Mouse (Mus musculus): ENCODE data around the gene Zfp2. TPM values are rescaled to one million over a fixed set of nuclear protein-coding genes. Genes with fewer than 3 reads are reported as not detected.

Zfp2 gene
- total RNA-seq, 4 experiments from 2014 or later, result 24.2 to 28.2 (median 25.6) TPM

DNA sequence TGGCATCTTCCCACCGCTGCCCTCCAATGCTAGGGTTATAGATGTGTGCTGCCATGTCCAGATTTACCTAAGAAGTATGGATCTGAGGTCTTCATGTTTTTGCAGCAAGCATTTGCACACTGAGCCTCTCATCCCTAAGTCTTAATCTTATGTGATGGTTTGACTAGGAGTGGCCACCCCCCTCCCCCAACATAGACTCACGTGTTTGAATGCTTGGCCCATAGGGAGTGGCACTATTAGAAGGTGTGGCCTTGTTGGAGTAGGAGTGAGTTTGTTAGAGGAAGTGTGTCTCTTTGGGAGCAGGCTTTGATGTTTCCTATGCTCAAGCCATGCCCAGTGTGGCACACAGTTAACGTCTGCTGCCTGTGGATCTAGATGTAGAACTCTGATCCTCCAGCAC, 37.3 kb downstream of the Zfp2 start:
- no peak for DNase-seq (ENCODE audit: low spot score in 2 of 2)

DNA sequence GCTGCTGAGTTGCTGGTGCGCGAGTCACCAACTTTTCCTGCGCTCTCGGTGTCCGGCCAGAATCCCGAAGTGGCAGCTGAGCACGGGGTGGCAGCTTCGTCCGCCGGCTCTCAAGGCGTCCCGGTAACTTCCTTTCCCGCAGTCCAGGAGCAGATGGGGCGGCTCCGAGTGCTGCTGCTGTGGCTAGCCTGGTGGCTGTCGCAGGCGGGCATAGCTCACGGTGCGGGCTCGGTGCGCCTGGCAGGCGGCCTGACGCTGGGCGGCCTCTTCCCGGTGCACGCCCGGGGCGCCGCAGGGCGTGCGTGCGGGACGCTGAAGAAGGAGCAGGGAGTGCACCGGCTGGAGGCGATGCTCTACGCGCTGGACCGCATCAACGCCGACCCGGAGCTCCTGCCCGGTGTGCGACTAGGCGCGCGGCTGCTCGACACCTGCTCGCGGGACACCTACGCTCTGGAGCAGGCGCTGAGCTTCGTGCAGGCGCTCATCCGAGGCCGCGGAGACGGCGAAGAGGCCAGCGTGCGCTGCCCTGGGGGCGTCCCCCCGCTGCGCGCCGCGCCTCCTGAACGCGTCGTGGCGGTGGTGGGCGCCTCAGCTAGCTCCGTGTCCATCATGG, 64.9 kb downstream of the Zfp2 start:
- no peak for DNase-seq (ENCODE audit: low spot score in 2 of 2)

DNA sequence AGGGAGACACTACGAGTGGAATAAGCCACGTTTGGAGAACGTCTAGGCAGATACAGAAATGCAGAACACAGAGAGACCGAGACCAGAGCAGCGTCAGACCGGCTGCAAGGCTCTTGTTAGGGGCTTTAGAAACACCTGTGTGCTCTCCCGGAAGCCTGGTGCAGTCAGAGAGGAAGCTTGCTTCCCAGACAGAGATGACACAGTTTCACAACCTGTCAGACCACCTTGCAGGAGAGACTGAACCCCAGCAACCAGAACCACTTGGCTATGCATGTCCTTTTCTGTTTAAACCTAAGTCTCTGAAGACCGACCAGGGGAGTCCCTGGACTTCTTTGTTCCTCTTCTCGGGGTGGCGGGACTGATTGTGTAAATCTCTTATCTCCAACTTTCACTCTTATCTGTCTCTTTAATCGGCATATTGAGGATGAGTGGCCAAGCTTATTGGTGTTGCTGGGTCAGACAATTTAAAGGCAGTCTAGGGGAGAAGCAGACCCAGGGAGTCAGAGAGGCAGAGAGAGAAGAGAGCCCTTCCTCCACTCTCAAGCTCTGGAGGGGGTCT, 65.7 kb downstream of the Zfp2 start, which contains the start of gene Grm6:
Grm6 (plus strand) TSS at position 509 of the 559 bp plus-strand sequence.
- DNase-seq (ENCODE audit: low spot score in 2 of 2), result no peak

DNA sequence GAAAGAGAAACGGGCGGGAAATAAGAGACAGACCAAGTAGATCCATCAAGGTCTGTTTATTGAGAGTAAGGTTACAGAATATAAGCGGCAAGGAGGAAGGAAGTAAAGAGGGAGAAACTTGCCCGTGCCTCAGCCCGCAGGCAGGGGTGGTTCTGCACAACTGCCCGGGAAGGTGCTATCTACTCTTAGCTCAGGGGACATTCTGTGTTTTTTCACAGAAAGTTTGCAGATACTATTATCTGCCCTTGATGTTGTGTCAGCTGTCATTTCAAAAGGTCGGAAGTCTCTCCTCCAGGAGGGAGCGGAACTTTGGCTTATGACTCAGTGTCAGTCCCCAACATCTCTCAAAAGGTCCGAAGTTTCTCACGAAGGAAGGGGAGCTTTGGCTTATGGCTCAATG, 66.7 kb downstream of the Zfp2 start:
- DNase-seq (ENCODE audit: low spot score in 2 of 2), result no peak

Other genes starting within 250 kb of the Zfp2 start
- gene Zfp354c, start 88.4 kb downstream of the Zfp2 start, total RNA-seq (2022), result 10 to 100 TPM; 40.4 to 57.6 (median 45.3) TPM
- gene Zfp879, start 74.6 kb downstream of the Zfp2 start, total RNA-seq (2022), result 1 to 10 TPM; 3.0 to 3.5 (median 3.2) TPM
- gene Grm6, start 65.5 kb downstream of the Zfp2 start, total RNA-seq (2022), result not detected
- gene Zfp454, start 28.5 kb downstream of the Zfp2 start, total RNA-seq (2022), result 1 to 10 TPM; 5.2 to 8.0 (median 5.9) TPM
- 1 to 10 TPM; 6.1 to 7.0 (median 6.4) TPM for gene Zfp354b, start 15.5 kb upstream of the Zfp2 start, total RNA-seq (2022)
- not detected for gene 4933414I15Rik, start 27.6 kb upstream of the Zfp2 start, total RNA-seq (2022)
- not detected for gene Prop1, start 37.6 kb upstream of the Zfp2 start, total RNA-seq (2022)
- gene Olfr1378, start 50.4 kb upstream of the Zfp2 start, total RNA-seq (2022), result not detected
- not detected for gene Olfr1377, start 65.8 kb upstream of the Zfp2 start, total RNA-seq (2022)
- not detected for gene Olfr51, start 87.4 kb upstream of the Zfp2 start, total RNA-seq (2022)
- not detected for gene Olfr54, start 98.1 kb upstream of the Zfp2 start, total RNA-seq (2022)
- gene Olfr1375, start 131.9 kb upstream of the Zfp2 start, total RNA-seq (2022), result not detected
- gene Zfp354a, start 143.1 kb upstream of the Zfp2 start, total RNA-seq (2022), result 1 to 10 TPM; 9.1 to 9.7 (median 9.2) TPM

All from left cerebral cortex, adult 8-10 months (tissue).